9 mouse cellular contexts compared by ENCODE assay signal in the genomic region with DNA sequence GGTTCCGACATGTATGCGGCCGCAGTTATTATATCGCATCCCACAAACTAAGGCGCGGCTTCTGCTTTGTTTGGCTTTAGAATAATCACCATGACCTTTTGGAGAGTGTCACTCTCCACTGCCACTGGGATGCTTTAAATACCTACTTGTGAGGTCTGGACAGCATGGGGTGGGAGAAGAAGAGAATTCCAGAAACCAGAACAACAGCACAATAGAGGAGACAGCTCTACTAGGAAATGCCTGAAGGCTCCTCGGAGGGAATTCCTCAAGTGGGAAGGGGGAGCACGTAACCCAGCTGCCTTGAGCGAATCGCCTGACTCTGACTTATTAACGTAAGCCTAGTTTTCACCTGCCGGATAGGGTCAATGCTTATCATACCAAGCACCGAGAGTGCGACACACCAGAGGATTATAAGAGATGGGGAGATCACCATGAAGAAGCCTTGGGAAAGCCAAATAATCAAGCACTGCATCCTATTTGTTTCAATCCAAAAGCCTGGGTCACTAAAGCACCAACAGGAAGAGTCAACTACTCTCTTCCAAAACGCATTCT.
DNase-seq lines count a peak whose midpoint lies in the region; ATAC-seq lines count a peak whose summit lies in the region.
"Had no signal": no experiment of that assay in that cellular context is flagged by ENCODE, and none has a peak within 500 bp of the region (broad histone marks: within the 10 kb centered on the region; RNA-seq: fewer than 3 reads in every experiment).

No protein-coding gene starts in this region.

- 23% methylated on average over 15 of the region's 15 CpGs for WGBS in heart, embryonic 14.5 days
- WGBS in embryonic facial prominence, embryonic 12.5 days: 33% methylated on average over 15 of the region's 15 CpGs
- 30% methylated on average over 15 of the region's 15 CpGs for WGBS in intestine, embryonic 15.5 days
- WGBS in neural tube, embryonic 13.5 days: 32% methylated on average over 15 of the region's 15 CpGs

- DNase-seq in heart, adult 11 months: no peak
- DNase-seq in T-cell, adult 2 months (ENCODE audit: low spot score): no peak
- DNase-seq in gastrocnemius, postnatal 14 days: no peak
- no peak for DNase-seq in left cerebral cortex, postnatal 4 days

- no peaks in the 10 kb centered on the region for H3K36me3 ChIP-seq in heart, embryonic 14.5 days (ENCODE audit: control insufficient read depth, insufficient read depth, low read length)
- no peaks in the 10 kb centered on the region for H3K36me3 ChIP-seq in embryonic facial prominence, embryonic 12.5 days
- H3K36me3 ChIP-seq in intestine, embryonic 15.5 days: no peaks in the 10 kb centered on the region
- H3K36me3 ChIP-seq in neural tube, embryonic 13.5 days: no peaks in the 10 kb centered on the region

- intact Hi-C loops in gastrocnemius, postnatal 14 days (cut with DNase I; ENCODE audit: low total_unique reads): no loop called here
- intact Hi-C loops in left cerebral cortex, postnatal 4 days (cut with DNase I): no loop called here

- no peak for ATAC-seq in heart, embryonic 14.5 days (ENCODE audit: insufficient number of reproducible peaks, insufficient read depth, low FRiP score, low read depth)
- no peak for ATAC-seq in embryonic facial prominence, embryonic 12.5 days (ENCODE audit: insufficient number of reproducible peaks, insufficient read depth, low FRiP score, low TSS enrichment)
- no peak for ATAC-seq in intestine, embryonic 15.5 days
- ATAC-seq in neural tube, embryonic 13.5 days (ENCODE audit: low read depth): no peak

- peaks cover 21 to 30% of the 10 kb centered on the region in 2 experiments for H3K4me1 ChIP-seq in heart, embryonic 14.5 days (ENCODE audit: control insufficient read depth in 2 of 2, insufficient read depth in 2 of 2, low read length in 2 of 2)
- peaks cover 35% of the 10 kb centered on the region for H3K4me1 ChIP-seq in embryonic facial prominence, embryonic 12.5 days
- peaks cover 30% of the 10 kb centered on the region for H3K4me1 ChIP-seq in intestine, embryonic 15.5 days (replicated peaks)
- peaks cover 46% of the 10 kb centered on the region for H3K4me1 ChIP-seq in neural tube, embryonic 13.5 days (replicated peaks)

- peak overlapping the region; percentile 64 for H3K4me2 ChIP-seq in heart, embryonic 14.5 days (ENCODE audit: low read length)
- peak overlapping the region; percentile 43 for H3K4me2 ChIP-seq in embryonic facial prominence, embryonic 12.5 days (replicated peaks)
- peak overlapping the region; percentile 60 for H3K4me2 ChIP-seq in intestine, embryonic 15.5 days (replicated peaks)
- H3K4me2 ChIP-seq in neural tube, embryonic 13.5 days: peak overlapping the region; percentile 49

- peak overlapping the region in 1 of 2 experiments; percentile 16; a peak in 1 of 4 replicates for H3K4me3 ChIP-seq in heart, embryonic 14.5 days (ENCODE audit: control insufficient read depth in 1 of 2, insufficient read depth in 1 of 2, low read depth in 1 of 2, low read length in 2 of 2)
- H3K4me3 ChIP-seq in embryonic facial prominence, embryonic 12.5 days: peak overlapping the region; percentile 12; the same call in 1 of the 2 replicates
- no peak overlapping the region for H3K4me3 ChIP-seq in intestine, embryonic 15.5 days (replicated peaks)
- 0 out of 2 replicates have a peak overlapping the region, but pooled peaks have one; percentile 2 for H3K4me3 ChIP-seq in neural tube, embryonic 13.5 days
- H3K4me3 ChIP-seq: left cerebral cortex, adult 2 months had no signal

- no peaks in the 10 kb centered on the region for H3K9me3 ChIP-seq in heart, embryonic 14.5 days (ENCODE audit: control insufficient read depth, low read length)
- H3K9me3 ChIP-seq in embryonic facial prominence, embryonic 12.5 days: no peaks in the 10 kb centered on the region
- H3K9me3 ChIP-seq in intestine, embryonic 15.5 days: no peaks in the 10 kb centered on the region
- H3K9me3 ChIP-seq in neural tube, embryonic 13.5 days: no peaks in the 10 kb centered on the region

- no peak overlapping the region for H3K27ac ChIP-seq in heart, embryonic 14.5 days (replicated peaks in 1 of 2; ENCODE audit: control insufficient read depth in 1 of 2, insufficient read depth in 1 of 2, low read depth in 2 of 2, low read length in 2 of 2)
- no peak overlapping the region for H3K27ac ChIP-seq in embryonic facial prominence, embryonic 12.5 days
- no peak overlapping the region for H3K27ac ChIP-seq in intestine, embryonic 15.5 days
- H3K27ac ChIP-seq in neural tube, embryonic 13.5 days (replicated peaks): peak overlapping the region; percentile 81
- H3K27ac ChIP-seq: left cerebral cortex, adult 2 months had no signal

- H3K27me3 ChIP-seq in heart, embryonic 14.5 days (ENCODE audit: control insufficient read depth, insufficient read depth, low read length): peaks cover 14% of the 10 kb centered on the region
- no peaks in the 10 kb centered on the region for H3K27me3 ChIP-seq in embryonic facial prominence, embryonic 12.5 days
- H3K27me3 ChIP-seq in intestine, embryonic 15.5 days (replicated peaks): no peaks in the 10 kb centered on the region
- no peaks in the 10 kb centered on the region; the same call in 1 of the 2 replicates for H3K27me3 ChIP-seq in neural tube, embryonic 13.5 days

- no peak overlapping the region for H3K9ac ChIP-seq in heart, embryonic 14.5 days (ENCODE audit: low read length)
- no peak overlapping the region for H3K9ac ChIP-seq in embryonic facial prominence, embryonic 12.5 days
- H3K9ac ChIP-seq in intestine, embryonic 15.5 days: no peak overlapping the region
- H3K9ac ChIP-seq in neural tube, embryonic 13.5 days: no peak overlapping the region
